Mouse (Mus musculus): ENCODE results near the gene Gm11568.
"Not testable (repeated sequence)": the region's sequence is repeated elsewhere in the genome, so short reads cannot be mapped to it uniquely, and the experiment has no call there.

The Gm11568 gene

DNA sequence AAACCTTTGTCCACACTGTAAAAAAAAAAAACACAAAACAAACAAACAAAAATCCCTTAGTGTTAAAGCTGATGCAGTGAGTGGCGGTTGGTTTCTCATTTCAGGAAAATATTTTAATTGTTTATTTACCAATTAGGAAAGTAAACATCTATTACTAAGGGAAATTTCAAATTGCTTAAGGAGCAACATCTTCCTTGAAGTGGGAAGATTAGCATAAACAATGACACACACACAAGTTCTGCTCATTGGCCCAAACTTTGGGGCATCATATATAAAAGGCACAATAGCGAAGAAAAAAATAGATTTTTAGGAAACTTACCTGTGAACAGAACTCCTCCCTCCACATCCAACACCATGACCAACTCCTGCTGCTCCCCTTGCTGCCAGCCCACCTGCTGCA, at the start of gene Gm11568:
Gene Gm11568 (plus strand): TSS at position 301 of the 400 bp plus-strand sequence.
- DNase-seq (ENCODE audit: low read depth) = no peak

- DNase-seq (ENCODE audit: low read depth) = not testable (repeated sequence)
Measured at GRCm38 (mm10) chr11:99809792-99810191, 47.9 kb upstream of the Gm11568 start, which contains the start of gene Krtap4-13. Gene Krtap4-13 (minus strand): TSS chr11:99809892.

DNA sequence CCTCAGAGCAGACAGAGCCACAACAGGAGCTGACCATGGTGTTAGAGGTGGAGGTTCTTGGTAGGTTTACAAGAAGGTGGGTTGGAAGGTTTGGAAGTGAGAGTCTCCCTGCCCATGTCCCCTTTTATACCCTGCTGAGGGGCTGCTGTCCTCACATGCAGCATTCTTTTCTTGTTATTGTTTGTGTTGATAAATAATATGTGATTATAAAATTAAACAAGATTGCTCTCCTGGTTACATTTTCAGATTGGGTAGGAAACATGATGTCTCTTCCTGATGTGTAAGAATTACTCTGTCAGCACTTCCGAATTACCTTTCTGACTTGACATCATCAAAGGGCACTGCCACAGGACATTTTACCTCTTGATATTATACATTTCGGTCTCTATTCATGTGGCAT, 42.2 kb upstream of the Gm11568 start, which contains the start of gene Gm11564:
Gene Gm11564 (minus strand): TSS at position 101 of the 400 bp plus-strand sequence.
- not testable (repeated sequence) for DNase-seq (ENCODE audit: low read depth)

GRCm38 (mm10) chr11:99837966-99838365, 19.8 kb upstream of the Gm11568 start, which contains the start of gene 2300003K06Rik:
Gene 2300003K06Rik (minus strand): TSS chr11:99838066.
- no peak for DNase-seq (ENCODE audit: low read depth)

GRCm38 (mm10) chr11:99842185-99842584, 15.5 kb upstream of the Gm11568 start:
- no peak for DNase-seq (ENCODE audit: low read depth)

DNA sequence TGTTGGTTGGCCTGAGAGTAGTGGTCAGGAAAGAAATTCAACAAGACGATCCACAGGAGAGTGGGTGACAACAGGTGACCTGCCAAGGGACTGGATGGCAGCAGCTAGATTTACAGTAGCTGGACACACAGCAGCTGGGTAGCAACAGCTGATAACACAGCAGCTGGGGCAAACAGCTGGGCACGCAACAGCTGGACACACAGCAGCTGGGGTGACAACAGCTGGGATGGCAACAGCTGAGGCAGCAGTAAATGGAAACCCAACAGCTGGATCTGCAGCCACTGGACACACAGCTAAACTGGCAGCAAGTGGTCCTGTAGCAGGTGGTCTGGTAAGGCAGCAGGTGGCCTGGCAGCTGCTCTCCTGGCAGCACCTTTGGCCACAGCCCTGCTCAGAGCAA, 11.0 kb upstream of the Gm11568 start:
- DNase-seq (ENCODE audit: low read depth) = no peak

DNA sequence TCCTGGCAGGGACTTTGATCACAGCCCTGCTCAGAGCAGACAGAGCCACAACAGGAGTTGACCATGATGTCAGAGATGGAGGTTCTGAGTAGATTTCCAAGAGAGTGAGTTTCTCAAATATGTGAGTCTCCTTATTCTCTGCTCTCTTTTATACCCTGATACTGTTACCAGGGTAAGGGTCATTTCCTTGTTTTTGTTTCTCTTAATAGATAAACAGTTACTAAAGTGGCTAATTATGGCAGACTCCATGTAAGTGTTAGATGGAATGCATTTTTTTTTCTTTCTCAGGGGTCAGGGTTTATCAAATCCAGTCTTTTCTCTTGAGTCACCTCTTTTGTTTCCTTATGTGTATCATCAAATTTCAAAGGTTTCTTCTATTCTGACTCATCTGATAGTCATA, 6.2 kb upstream of the Gm11568 start, which contains the start of gene Krtap4-16:
Gene Krtap4-16 (minus strand): TSS at position 101 of the 400 bp plus-strand sequence.
- no peak for DNase-seq (ENCODE audit: low read depth)

DNA sequence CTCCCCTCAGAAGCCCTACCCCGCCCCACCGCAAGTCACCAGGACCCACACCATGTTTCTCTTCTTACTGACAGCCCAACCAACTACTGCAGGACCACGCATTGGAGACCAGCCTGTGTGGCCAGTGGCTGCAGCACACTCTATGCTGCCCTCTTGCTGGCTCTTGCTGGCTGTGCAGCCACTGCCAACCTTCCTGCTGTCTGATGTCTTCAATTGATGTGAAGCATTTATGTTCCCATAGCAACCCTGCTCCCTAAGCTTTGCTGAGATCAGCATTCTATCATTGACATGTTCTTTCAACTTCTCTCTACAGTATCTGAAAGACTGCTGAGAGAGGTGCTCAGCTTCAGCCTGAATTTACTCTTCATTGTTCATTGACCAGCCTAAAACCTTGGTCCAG, 3.6 kb upstream of the Gm11568 start:
- peak; percentile 19 for DNase-seq (ENCODE audit: low read depth)

GRCm38 (mm10) chr11:99858761-99859160, 1.0 kb downstream of the Gm11568 start:
- peak; percentile 41 for DNase-seq (ENCODE audit: low read depth)

- DNase-seq (ENCODE audit: low read depth) = not testable (repeated sequence)
Measured at GRCm38 (mm10) chr11:99864176-99864575, 6.5 kb downstream of the Gm11568 start, which contains the start of gene Gm11559. Gene Gm11559 (plus strand): TSS chr11:99864476.

GRCm38 (mm10) chr11:99873089-99873488, 15.4 kb downstream of the Gm11568 start, which contains the start of gene Krtap9-1:
Gene Krtap9-1 (plus strand): TSS chr11:99873389.
- not testable (repeated sequence) for DNase-seq (ENCODE audit: low read depth)

GRCm38 (mm10) chr11:99878887-99879286, 21.2 kb downstream of the Gm11568 start, which contains the start of gene Gm11567:
Gene Gm11567 (plus strand): TSS chr11:99879187.
- not testable (repeated sequence) for DNase-seq (ENCODE audit: low read depth)

- no peak for DNase-seq (ENCODE audit: low read depth)
Measured at GRCm38 (mm10) chr11:99907620-99908019, 49.9 kb downstream of the Gm11568 start, which contains the start of gene Krtap31-1. Gene Krtap31-1 (plus strand): TSS chr11:99907920.

Measured in NIH3T3 (cell line).